Mouse (Mus musculus): Measurements from ENCODE around the gene Akip1. TPM values are rescaled to one million over a fixed set of nuclear protein-coding genes. Genes with fewer than 3 reads are reported as not detected.

Akip1 gene
- total RNA-seq, 2 experiments from 2014 or later: 4.1 to 6.3 TPM

- no peak for DNase-seq (ENCODE audit: low spot score in 2 of 2)
- no peak overlapping the region for H3K4me3 ChIP-seq
- H3K27ac ChIP-seq: no peak overlapping the region
- no peak for TF ChIP-seq CTCF (conservative IDR thresholded peaks at IDR 0.05)
Measured at GRCm38 (mm10) chr7:109713434-109713982, 10.0 kb downstream of the Akip1 start.

- H3K27ac ChIP-seq: no peak overlapping the region
- peak; percentile 35 to 59 for DNase-seq (ENCODE audit: low spot score in 2 of 2)
- TF ChIP-seq CTCF (conservative IDR thresholded peaks at IDR 0.05): peak; percentile 85
- no peak overlapping the region for H3K4me3 ChIP-seq
Measured at GRCm38 (mm10) chr7:109719286-109719685, 15.8 kb downstream of the Akip1 start.

- no peak for DNase-seq (ENCODE audit: low spot score in 2 of 2)
- TF ChIP-seq CTCF (conservative IDR thresholded peaks at IDR 0.05): peak; percentile 56
- H3K4me3 ChIP-seq: no peak overlapping the region
- H3K27ac ChIP-seq: no peak overlapping the region
Measured at GRCm38 (mm10) chr7:109722618-109723017, 19.1 kb downstream of the Akip1 start.

- Histone ChIP-seq H3K27ac (no peak overlapping the region), H3K4me3 (no peak overlapping the region)
- no peak for TF ChIP-seq CTCF (conservative IDR thresholded peaks at IDR 0.05)
- DNase-seq (ENCODE audit: low spot score in 2 of 2): no peak
Measured at GRCm38 (mm10) chr7:109723114-109723513, 19.6 kb downstream of the Akip1 start.

- Histone ChIP-seq H3K4me3 (no peak within 1 kb of the TSS), H3K27ac (no peak within 1 kb of the TSS)
- DNase-seq (ENCODE audit: low spot score in 2 of 2): no peak
- no peak for TF ChIP-seq CTCF (conservative IDR thresholded peaks at IDR 0.05)
Measured at GRCm38 (mm10) chr7:109723697-109724096, 20.2 kb downstream of the Akip1 start, which contains the start of gene BC051019. TSS of gene BC051019 (minus strand) at chr7:109723850.

- no peak for TF ChIP-seq CTCF (conservative IDR thresholded peaks at IDR 0.05)
- Histone ChIP-seq H3K27ac (no peak within 1 kb of the TSS), H3K4me3 (no peak within 1 kb of the TSS)
- no peak for DNase-seq (ENCODE audit: low spot score in 2 of 2)
Measured at GRCm38 (mm10) chr7:109731626-109732025, 28.1 kb downstream of the Akip1 start, which contains the start of gene Ascl3. TSS of gene Ascl3 (minus strand) at chr7:109731726.

- DNase-seq (ENCODE audit: low spot score in 2 of 2): no peak
- Histone ChIP-seq H3K4me3 (no peak overlapping the region), H3K27ac (no peak overlapping the region)
- TF ChIP-seq CTCF (conservative IDR thresholded peaks at IDR 0.05): no peak
Measured at GRCm38 (mm10) chr7:109734806-109735205, 31.3 kb downstream of the Akip1 start.

- TF ChIP-seq CTCF (conservative IDR thresholded peaks at IDR 0.05): no peak
- Histone ChIP-seq H3K4me3 (no peak overlapping the region), H3K27ac (no peak overlapping the region)
- DNase-seq (ENCODE audit: low spot score in 2 of 2): no peak
Measured at GRCm38 (mm10) chr7:109739822-109740370, 36.4 kb downstream of the Akip1 start.

GRCm38 (mm10) chr7:109741060-109741459 is 37.6 kb downstream of the Akip1 start:
- no peak for TF ChIP-seq CTCF (conservative IDR thresholded peaks at IDR 0.05)
- no peak for DNase-seq (ENCODE audit: low spot score in 2 of 2)
- Histone ChIP-seq H3K4me3 (no peak overlapping the region), H3K27ac (no peak overlapping the region)

- DNase-seq (ENCODE audit: low spot score in 2 of 2): no peak
- no peak for TF ChIP-seq CTCF (conservative IDR thresholded peaks at IDR 0.05)
- H3K27ac ChIP-seq: no peak overlapping the region
- no peak overlapping the region for H3K4me3 ChIP-seq
Measured at GRCm38 (mm10) chr7:109741703-109742102, 38.2 kb downstream of the Akip1 start.

- Histone ChIP-seq H3K4me3 (no peak overlapping the region), H3K27ac (no peak overlapping the region)
- no peak for DNase-seq (ENCODE audit: low spot score in 2 of 2)
- peak; percentile 67 for TF ChIP-seq CTCF (conservative IDR thresholded peaks at IDR 0.05)
Measured at GRCm38 (mm10) chr7:109747747-109748146, 44.3 kb downstream of the Akip1 start.

- peak overlapping the region; percentile 98 for H3K27ac ChIP-seq
- no peak for TF ChIP-seq CTCF (conservative IDR thresholded peaks at IDR 0.05)
- DNase-seq (ENCODE audit: low spot score in 2 of 2): no peak
- peak overlapping the region; percentile 62 for H3K4me3 ChIP-seq
Measured at GRCm38 (mm10) chr7:109751427-109752007, 48.0 kb downstream of the Akip1 start.

- H3K4me3 ChIP-seq: peak within 1 kb of the TSS; percentile 62
- DNase-seq (ENCODE audit: low spot score in 2 of 2): peak; percentile 71 to 84
- peak; percentile 46 for TF ChIP-seq CTCF (conservative IDR thresholded peaks at IDR 0.05)
- H3K27ac ChIP-seq: peak within 1 kb of the TSS; percentile 98
Measured at GRCm38 (mm10) chr7:109752008-109752925, 48.8 kb downstream of the Akip1 start, which contains the start of gene Tmem9b. TSS of gene Tmem9b (minus strand) at chr7:109752875.

All from layer of hippocampus, adult 2 months (tissue).